Comparison of ENCODE assay signal across 8 mouse cellular contexts in the genomic region with DNA sequence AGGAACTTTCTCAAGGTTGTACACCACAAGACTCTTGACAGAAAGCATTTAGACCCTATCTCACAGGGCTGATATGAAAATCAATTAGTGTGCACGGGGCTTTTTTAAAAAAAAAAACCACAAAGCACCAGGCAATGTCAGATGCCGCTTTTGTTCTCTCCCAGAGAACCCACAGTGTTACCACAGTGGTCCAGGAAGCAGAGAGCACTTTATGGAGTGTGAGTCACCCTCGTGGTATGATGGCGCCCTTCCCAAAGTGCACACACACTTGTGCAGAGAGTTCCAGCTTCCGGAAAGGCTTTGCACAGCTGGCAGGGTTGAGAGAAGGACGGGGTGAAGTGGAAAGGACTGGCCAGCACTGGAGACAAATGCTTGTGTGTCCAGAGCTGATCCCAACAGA. TPM values are rescaled to one million over a fixed set of nuclear protein-coding genes. Genes with fewer than 3 reads are reported as not detected.
DNase-seq lines count a peak whose midpoint lies in the region; ATAC-seq and TF ChIP-seq lines count a peak whose summit lies in the region.

No protein-coding gene starts in this region.

- TF ChIP-seq POLR2A in MEL (IDR thresholded peaks at IDR 0.05; ENCODE audit: control insufficient read depth in 1 of 2, insufficient read depth in 1 of 2, low read depth in 1 of 2, low read length in 2 of 2, poor library complexity in 1 of 2): no peak
- TF ChIP-seq POLR2A in bone marrow, adult 2 months (IDR thresholded peaks at IDR 0.05; ENCODE audit: borderline replicate concordance, control insufficient read depth, low read depth, low read length): no peak

- TF ChIP-seq RAD21 in MEL (IDR thresholded peaks at IDR 0.05; ENCODE audit: low read depth, low read length): no peak

- no peak for TF ChIP-seq CTCF in MEL (IDR thresholded peaks at IDR 0.05 in 2 of 3, conservative IDR thresholded peaks at IDR 0.05 in 1 of 3; ENCODE audit: control insufficient read depth in 1 of 3, insufficient read depth in 1 of 3, low read depth in 2 of 3, low read length in 3 of 3, poor library complexity in 1 of 3, severe bottlenecking in 1 of 3)
- no peak for TF ChIP-seq CTCF in bone marrow, adult 2 months (IDR thresholded peaks at IDR 0.05; ENCODE audit: control insufficient read depth, insufficient read depth, low read length)
- TF ChIP-seq CTCF in liver, postnatal 0 days (IDR thresholded peaks at IDR 0.05; ENCODE audit: low read depth): no peak

- TF ChIP-seq EP300 in MEL (IDR thresholded peaks at IDR 0.05; ENCODE audit: low read depth in 1 of 2, low read length in 2 of 2): peak; percentile 60 to 63
- TF ChIP-seq EP300 in liver, postnatal 0 days (IDR thresholded peaks at IDR 0.05; ENCODE audit: low read depth): no peak

- peak; percentile 73 for ATAC-seq in heart, embryonic 15.5 days (replicated peaks; ENCODE audit: insufficient number of reproducible peaks, insufficient read depth, low FRiP score, low read depth)
- no peak for ATAC-seq in liver, postnatal 0 days
- ATAC-seq in hindbrain, embryonic 12.5 days (ENCODE audit: low FRiP score): no peak

- no peaks in the 10 kb centered on the region for H3K9me3 ChIP-seq in MEL (replicated peaks; ENCODE audit: insufficient read depth, low read length)
- H3K9me3 ChIP-seq in heart, embryonic 15.5 days (replicated peaks): no peaks in the 10 kb centered on the region
- no peaks in the 10 kb centered on the region for H3K9me3 ChIP-seq in liver, postnatal 0 days (ENCODE audit: low read length)
- H3K9me3 ChIP-seq in hindbrain, embryonic 12.5 days (replicated peaks): no peaks in the 10 kb centered on the region

- peak overlapping the region; percentile 68 for H3K27ac ChIP-seq in MEL (ENCODE audit: control insufficient read depth, low read depth, low read length)
- 0 out of 2 replicates have a peak overlapping the region, but pooled peaks have one; percentile 64 for H3K27ac ChIP-seq in bone marrow, adult 2 months (ENCODE audit: control insufficient read depth, insufficient read depth, low read depth, low read length, poor library complexity)
- H3K27ac ChIP-seq in heart, embryonic 15.5 days: peak overlapping the region; percentile 54
- peak overlapping the region; percentile 89 for H3K27ac ChIP-seq in liver, postnatal 0 days (ENCODE audit: low read depth)
- no peak overlapping the region for H3K27ac ChIP-seq in hindbrain, embryonic 12.5 days

- H3K79me2 ChIP-seq in MEL (ENCODE audit: control insufficient read depth, insufficient read depth, low read length, poor library complexity): no peaks in the 10 kb centered on the region

- H3K9ac ChIP-seq in MEL (ENCODE audit: control insufficient read depth, low read depth, low read length, poor library complexity, severe bottlenecking): peak overlapping the region; percentile 15
- H3K9ac ChIP-seq in heart, embryonic 15.5 days: no peak overlapping the region
- H3K9ac ChIP-seq in liver, postnatal 0 days (replicated peaks): peak overlapping the region; percentile 30
- no peak overlapping the region for H3K9ac ChIP-seq in hindbrain, embryonic 12.5 days

- no peaks in the 10 kb centered on the region for H3K27me3 ChIP-seq in MEL (ENCODE audit: control insufficient read depth in 1 of 2, insufficient read depth in 2 of 2, low read length in 2 of 2)
- H3K27me3 ChIP-seq in heart, embryonic 15.5 days: peaks cover 23% of the 10 kb centered on the region
- H3K27me3 ChIP-seq in liver, postnatal 0 days (ENCODE audit: insufficient read depth, low read length): no peaks in the 10 kb centered on the region
- no peaks in the 10 kb centered on the region for H3K27me3 ChIP-seq in hindbrain, embryonic 12.5 days

- H3K4me1 ChIP-seq in MEL (ENCODE audit: control insufficient read depth in 1 of 2, insufficient read depth in 2 of 2, low read length in 2 of 2): peaks cover 3 to 25% of the 10 kb centered on the region in 2 experiments; a peak in 2 of 4 replicates
- peaks cover 1% of the 10 kb centered on the region; the same call in 1 of the 2 replicates for H3K4me1 ChIP-seq in bone marrow, adult 2 months (ENCODE audit: control insufficient read depth, insufficient read depth, low read length)
- H3K4me1 ChIP-seq in heart, embryonic 15.5 days (replicated peaks): peaks cover 23% of the 10 kb centered on the region
- H3K4me1 ChIP-seq in liver, postnatal 0 days (ENCODE audit: insufficient read depth): peaks cover 24% of the 10 kb centered on the region
- H3K4me1 ChIP-seq in hindbrain, embryonic 12.5 days: no peaks in the 10 kb centered on the region

- peak; percentile 65 for DNase-seq in MEL (ENCODE audit: low read depth, low spot score)
- peak; percentile 41 for DNase-seq in liver, postnatal 0 days
- DNase-seq in left cerebral cortex, adult 11 months (ENCODE audit: low spot score): no peak
- DNase-seq in right cerebral cortex, postnatal 10 days (ENCODE audit: low spot score in 2 of 2): no peak
- no peak for DNase-seq in layer of hippocampus, postnatal 25 days (ENCODE audit: extremely low spot score in 1 of 2, low spot score in 1 of 2)

- 2% methylated on average over 6 of the region's 6 CpGs for WGBS in bone marrow, adult 2 months
- WGBS in heart, embryonic 15.5 days: 17% methylated on average over 6 of the region's 6 CpGs
- 18% methylated on average over 6 of the region's 6 CpGs for WGBS in liver, postnatal 0 days (ENCODE audit: insufficient replicate concordance)
- WGBS in hindbrain, embryonic 12.5 days: 81% methylated on average over 6 of the region's 6 CpGs

- H3K4me2 ChIP-seq in heart, embryonic 15.5 days: no peak overlapping the region
- H3K4me2 ChIP-seq in liver, postnatal 0 days (ENCODE audit: low read depth, low read length): peak overlapping the region; percentile 53
- H3K4me2 ChIP-seq in hindbrain, embryonic 12.5 days (replicated peaks): no peak overlapping the region

- no peak overlapping the region for H3K4me3 ChIP-seq in MEL (ENCODE audit: control insufficient read depth in 1 of 2, insufficient read depth in 1 of 2, low read depth in 2 of 2, low read length in 2 of 2)
- H3K4me3 ChIP-seq in bone marrow, adult 2 months (replicated peaks; ENCODE audit: control insufficient read depth, low read depth, low read length): no peak overlapping the region
- H3K4me3 ChIP-seq in heart, embryonic 15.5 days: no peak overlapping the region
- no peak overlapping the region for H3K4me3 ChIP-seq in liver, postnatal 0 days (ENCODE audit: low read depth, low read length)
- no peak overlapping the region for H3K4me3 ChIP-seq in hindbrain, embryonic 12.5 days

- peaks cover 0 to 13% of the 10 kb centered on the region in 2 experiments; a peak in 2 of 4 replicates for H3K36me3 ChIP-seq in MEL (ENCODE audit: control insufficient read depth in 1 of 2, insufficient read depth in 2 of 2, low read length in 2 of 2)
- no peaks in the 10 kb centered on the region for H3K36me3 ChIP-seq in heart, embryonic 15.5 days
- no peaks in the 10 kb centered on the region for H3K36me3 ChIP-seq in liver, postnatal 0 days (replicated peaks; ENCODE audit: insufficient read depth, low read length)
- H3K36me3 ChIP-seq in hindbrain, embryonic 12.5 days: no peaks in the 10 kb centered on the region

TF ChIP-seq in MEL, 35 proteins besides CTCF, POLR2A, EP300 and RAD21 (continues in another document):
- no peak for TF ChIP-seq TBP (IDR thresholded peaks at IDR 0.05; ENCODE audit: low read depth, low read length)
- TF ChIP-seq E2F4 (IDR thresholded peaks at IDR 0.05; ENCODE audit: borderline replicate concordance, low read depth, low read length): no peak
- peak; percentile 94 for TF ChIP-seq ZNF384 (IDR thresholded peaks at IDR 0.05; ENCODE audit: low read depth, low read length)
- no peak for TF ChIP-seq NRF1 (IDR thresholded peaks at IDR 0.05; ENCODE audit: insufficient read depth, low read depth, low read length, poor library complexity, severe bottlenecking)
- no peak for TF ChIP-seq ZKSCAN1 (IDR thresholded peaks at IDR 0.05; ENCODE audit: low read depth, low read length)
- no peak for TF ChIP-seq KAT2A (conservative IDR thresholded peaks at IDR 0.05; ENCODE audit: low read depth, low read length)
- peak; percentile 76 for TF ChIP-seq TCF12 (IDR thresholded peaks at IDR 0.05; ENCODE audit: low read depth, low read length)
- TF ChIP-seq RCOR1 (IDR thresholded peaks at IDR 0.05; ENCODE audit: low read depth, low read length): peak; percentile 74
- TF ChIP-seq MAFK (IDR thresholded peaks at IDR 0.05; ENCODE audit: borderline replicate concordance, low read depth, low read length): no peak
- TF ChIP-seq SIN3A (IDR thresholded peaks at IDR 0.05; ENCODE audit: low read length): peak; percentile 62
- no peak for TF ChIP-seq ELF1 (IDR thresholded peaks at IDR 0.05; ENCODE audit: low read depth, low read length)
- TF ChIP-seq MYC (IDR thresholded peaks at IDR 0.05; ENCODE audit: low read depth, low read length): peak; percentile 46; the same call in 1 of the 2 replicates
- TF ChIP-seq JUND (IDR thresholded peaks at IDR 0.05; ENCODE audit: low read depth, low read length): no peak
- no peak for TF ChIP-seq CHD2 (IDR thresholded peaks at IDR 0.05; ENCODE audit: low read length)
- TF ChIP-seq MAX (IDR thresholded peaks at IDR 0.05; ENCODE audit: low read length): peak; percentile 22; the same call in 1 of the 2 replicates
- no peak for TF ChIP-seq NELFE (IDR thresholded peaks at IDR 0.05; ENCODE audit: low read depth, low read length)

RNA-seq across cellular contexts. Expression of gene Prokr1, which starts 8.1 kb away (rescaled TPM):
- 1.3 and 1.4 TPM in 2 replicates for total RNA-seq in MEL (2012; rRNA removed)
- 1 to 10 TPM in 1 of 2 experiments, not detected in 1; 1.4 TPM for polyA plus RNA-seq in MEL (2012; ENCODE audit: insufficient read depth in 1 of 2, insufficient read length in 2 of 2, low read depth in 1 of 2, low replicate concordance in 2 of 2, missing spikeins in 1 of 2)
- polyA plus RNA-seq in bone marrow, adult 2 months (2011; ENCODE audit: insufficient read depth, insufficient read length, low replicate concordance, missing spikeins): 1.6 and 2.0 TPM in 2 replicates
- polyA plus RNA-seq in heart, embryonic 15.5 days (2015; fragmentation: Nextera tagmentation; extraction: Ambion mirVana): 1.3 and 1.9 TPM in 2 replicates
- polyA plus RNA-seq in liver, postnatal 0 days (2015; fragmentation: Nextera tagmentation; extraction: Ambion mirVana): 1.1 and 1.6 TPM in 2 replicates
- polyA plus RNA-seq in hindbrain, embryonic 12.5 days (2016; fragmentation: Nextera tagmentation; extraction: Ambion mirVana): 3.4 TPM in 2 replicates
- under 1 TPM; 0.19 to 0.52 TPM for total RNA-seq in layer of hippocampus, postnatal 25 days (2021)

RNA-seq across cellular contexts. Expression of gene Arhgap25, which starts 49.4 kb away (rescaled TPM):
- total RNA-seq in MEL (2012; rRNA removed): 3.4 and 3.5 TPM in 2 replicates
- 1 to 10 TPM in 1 of 2 experiments, not detected in 1; 5.2 TPM for polyA plus RNA-seq in MEL (2012; ENCODE audit: insufficient read depth in 1 of 2, insufficient read length in 2 of 2, low read depth in 1 of 2, low replicate concordance in 2 of 2, missing spikeins in 1 of 2)
- 9.9 and 24.4 TPM in 2 replicates for polyA plus RNA-seq in bone marrow, adult 2 months (2011; ENCODE audit: insufficient read depth, insufficient read length, low replicate concordance, missing spikeins)
- polyA plus RNA-seq in heart, embryonic 15.5 days (2015; fragmentation: Nextera tagmentation; extraction: Ambion mirVana): 3.5 and 4.7 TPM in 2 replicates
- polyA plus RNA-seq in liver, postnatal 0 days (2015; fragmentation: Nextera tagmentation; extraction: Ambion mirVana): 6.0 TPM in 2 replicates
- polyA plus RNA-seq in hindbrain, embryonic 12.5 days (2016; fragmentation: Nextera tagmentation; extraction: Ambion mirVana): 2.3 and 2.8 TPM in 2 replicates
- 1 to 10 TPM; 2.8 to 3.3 TPM for total RNA-seq in layer of hippocampus, postnatal 25 days (2021)

Comparison
In these comparisons a context has a peak if more than half of its experiments do, and no peak if none do; other contexts are left out.
1. DNase-seq: peak in MEL (single experiment) and liver, postnatal 0 days (single experiment); none in left cerebral cortex, adult 11 months (single experiment), right cerebral cortex, postnatal 10 days (0 of 2) and layer of hippocampus, postnatal 25 days (0 of 2).
2. H3K9ac ChIP-seq: peak in MEL (single experiment) and liver, postnatal 0 days (single experiment); none in heart, embryonic 15.5 days (single experiment) and hindbrain, embryonic 12.5 days (single experiment).